Mouse (Mus musculus) embryonic facial prominence, embryonic 13.5 days (tissue): ENCODE data around the gene Gm2a. TPM values are rescaled to one million over a fixed set of nuclear protein-coding genes. Genes with fewer than 3 reads are reported as not detected.
A peak's percentile ranks its signal among the peaks of the same experiment; 100 is the strongest.
"Not testable (repeated sequence)": the region's sequence is repeated elsewhere in the genome, so short reads cannot be mapped to it uniquely, and the experiment has no call there.

Experiments used
- ATAC-seq: fragments of 200-750 bp; cut with Nextera tagmentation; 2 replicates; pipeline ENCODE4 v1.8.0; 2017; ENCODE audit warnings: low read depth; ENCODE audit not compliant: insufficient number of reproducible peaks, insufficient read depth, low FRiP score, low TSS enrichment
- H3K27ac ChIP-seq: fragments of 300-500 bp; sonication (generic); 2 replicates; pipeline ENCODE4 v1.5.1; 2015; ENCODE audit warnings: moderate library complexity, mild to moderate bottlenecking, inconsistent platforms
- H3K27me3 ChIP-seq: fragments of 300-500 bp; sonication (generic); 2 replicates; pipeline ENCODE4 v1.6.1; 2015; ENCODE audit warnings: mild to moderate bottlenecking, inconsistent platforms
- H3K36me3 ChIP-seq: fragments of 300-500 bp; sonication (generic); 2 replicates; pipeline ENCODE4 v1.6.1; 2015; ENCODE audit warnings: mild to moderate bottlenecking, inconsistent platforms
- H3K4me1 ChIP-seq: fragments of 300-500 bp; sonication (generic); 2 replicates; pipeline ENCODE4 v1.6.1; 2015; ENCODE audit warnings: inconsistent platforms
- H3K4me2 ChIP-seq: fragments of 300-500 bp; sonication (generic); 2 replicates; pipeline ENCODE4 v1.6.1; 2015; ENCODE audit warnings: moderate library complexity, mild to moderate bottlenecking, inconsistent platforms
- H3K4me3 ChIP-seq: fragments of 300-500 bp; sonication (generic); 2 replicates; pipeline ENCODE4 v1.5.1; 2015; ENCODE audit warnings: mild to moderate bottlenecking, inconsistent platforms
- H3K9ac ChIP-seq: fragments of 300-500 bp; sonication (generic); 2 replicates; pipeline ENCODE4 v1.6.1; 2015; ENCODE audit warnings: mild to moderate bottlenecking, inconsistent platforms
- H3K9me3 ChIP-seq: fragments of 300-500 bp; sonication (generic); 2 replicates; pipeline ENCODE4 v1.6.1; 2016; ENCODE audit warnings: inconsistent platforms
- WGBS: fragments of 180-500 bp; shearing (Covaris S2); methylation state at CpG from one replicate; pipeline ENCODE4 v1.1.7; 2015; ENCODE audit warnings: mixed read lengths; 5-methylcytosine and 5-hydroxymethylcytosine counted together
- polyA plus RNA-seq: library from polyadenylated mRNA; unstranded; fragments of >200 nt; fragmentation: Nextera tagmentation; extraction: Ambion mirVana; gene quantifications from 2 replicates; pipeline ENCODE4 v1.2.1, GENCODE M21; 2015

The Gm2a gene
- polyA plus RNA-seq, 1 experiment from 2014 or later, result 15.4 TPM

GRCm38 (mm10) chr11:55077331-55078231, 20.3 kb upstream of the Gm2a start, which contains the start of gene Ccdc69:
Gene Ccdc69, minus strand, starts transcription at chr11:55078131.
- peaks cover 24% of the 10 kb centered on the region for H3K27me3 ChIP-seq
- peak within 1 kb of the TSS; percentile 70 for H3K9ac ChIP-seq
- WGBS, result 1% methylated on average over 50 of the region's 50 CpGs
- 0 out of 2 replicates have a peak, but pooled peaks have one; percentile 37 for ATAC-seq
- peak within 1 kb of the TSS; percentile 95 for H3K4me2 ChIP-seq
- peak within 1 kb of the TSS; percentile 49 for H3K4me3 ChIP-seq
- H3K9me3 ChIP-seq, result no peaks in the 10 kb centered on the region
- H3K36me3 ChIP-seq, result no peaks in the 10 kb centered on the region
- no peak within 1 kb of the TSS for H3K27ac ChIP-seq
- H3K4me1 ChIP-seq, result peaks cover 16% of the 10 kb centered on the region

GRCm38 (mm10) chr11:55078502-55078901, 19.4 kb upstream of the Gm2a start:
- peaks cover 24% of the 10 kb centered on the region for H3K27me3 ChIP-seq
- 45% methylated on average over 3 of the region's 3 CpGs for WGBS
- no peaks in the 10 kb centered on the region for H3K9me3 ChIP-seq
- no peaks in the 10 kb centered on the region for H3K36me3 ChIP-seq
- H3K4me3 ChIP-seq, result peak overlapping the region; percentile 49; the same call in 1 of the 2 replicates
- no peak for ATAC-seq
- H3K9ac ChIP-seq, result no peak overlapping the region
- H3K4me1 ChIP-seq, result peaks cover 16% of the 10 kb centered on the region
- H3K4me2 ChIP-seq, result peak overlapping the region; percentile 95
- H3K27ac ChIP-seq, result no peak overlapping the region

GRCm38 (mm10) chr11:55079180-55079579, 18.7 kb upstream of the Gm2a start:
- H3K4me1 ChIP-seq, result peaks cover 16% of the 10 kb centered on the region
- H3K27ac ChIP-seq, result no peak overlapping the region
- H3K4me2 ChIP-seq, result no peak overlapping the region
- H3K9ac ChIP-seq, result no peak overlapping the region
- no peaks in the 10 kb centered on the region for H3K36me3 ChIP-seq
- no peaks in the 10 kb centered on the region for H3K9me3 ChIP-seq
- peaks cover 24% of the 10 kb centered on the region for H3K27me3 ChIP-seq
- no peak overlapping the region for H3K4me3 ChIP-seq
- no peak for ATAC-seq
- 89% methylated on average over 4 of the region's 4 CpGs for WGBS

GRCm38 (mm10) chr11:55081206-55081605, 16.7 kb upstream of the Gm2a start:
- peaks cover 16% of the 10 kb centered on the region for H3K4me1 ChIP-seq
- WGBS, result 89% methylated on average over 9 of the region's 9 CpGs
- H3K27ac ChIP-seq, result no peak overlapping the region

GRCm38 (mm10) chr11:55084629-55085028, 13.3 kb upstream of the Gm2a start:
- 76% methylated on average over 4 of the region's 4 CpGs for WGBS
- ATAC-seq, result no peak
- Histone ChIP-seq H3K4me3 (no peak overlapping the region), H3K9ac (no peak overlapping the region), H3K4me1 (no peaks in the 10 kb centered on the region), H3K9me3 (no peaks in the 10 kb centered on the region), H3K27ac (no peak overlapping the region), H3K27me3 (no peaks in the 10 kb centered on the region; the same call in 1 of the 2 replicates), H3K36me3 (no peaks in the 10 kb centered on the region), H3K4me2 (no peak overlapping the region)

More at GRCm38 (mm10) chr11:55081206-55081605, 16.7 kb upstream of the Gm2a start:
- Histone ChIP-seq H3K4me2 (no peak overlapping the region), H3K9ac (no peak overlapping the region), H3K36me3 (no peaks in the 10 kb centered on the region), H3K4me3 (no peak overlapping the region), H3K27me3 (peaks cover 24% of the 10 kb centered on the region), H3K9me3 (no peaks in the 10 kb centered on the region)
- no peak for ATAC-seq

- Histone ChIP-seq H3K27ac (no peak overlapping the region), H3K9me3 (no peaks in the 10 kb centered on the region), H3K4me1 (no peaks in the 10 kb centered on the region), H3K9ac (no peak overlapping the region), H3K36me3 (no peaks in the 10 kb centered on the region), H3K4me3 (no peak overlapping the region), H3K27me3 (no peaks in the 10 kb centered on the region; the same call in 1 of the 2 replicates), H3K4me2 (no peak overlapping the region)
- no peak for ATAC-seq
- WGBS, result 51% methylated on average over 5 of the region's 5 CpGs
Observed at GRCm38 (mm10) chr11:55085396-55085795, 12.5 kb upstream of the Gm2a start.

- 0 out of 2 replicates have a peak overlapping the region, but pooled peaks have one; percentile 2 for H3K9ac ChIP-seq
- ATAC-seq, result no peak
- H3K4me3 ChIP-seq, result no peak overlapping the region
- no peaks in the 10 kb centered on the region for H3K4me1 ChIP-seq
- no peaks in the 10 kb centered on the region; the same call in 1 of the 2 replicates for H3K27me3 ChIP-seq
- WGBS, result 4% methylated on average over 10 of the region's 10 CpGs
- H3K36me3 ChIP-seq, result no peaks in the 10 kb centered on the region
- H3K9me3 ChIP-seq, result no peaks in the 10 kb centered on the region
- peak overlapping the region; percentile 25; the same call in 1 of the 2 replicates for H3K4me2 ChIP-seq
- H3K27ac ChIP-seq, result no peak overlapping the region
Observed at GRCm38 (mm10) chr11:55087006-55087405, 10.9 kb upstream of the Gm2a start.

GRCm38 (mm10) chr11:55089892-55090291, 8.0 kb upstream of the Gm2a start:
- H3K36me3 ChIP-seq, result no peaks in the 10 kb centered on the region
- H3K4me3 ChIP-seq, result no peak overlapping the region
- no peak overlapping the region for H3K27ac ChIP-seq
- no peak overlapping the region for H3K9ac ChIP-seq
- no peaks in the 10 kb centered on the region; the same call in 1 of the 2 replicates for H3K27me3 ChIP-seq
- ATAC-seq, result no peak
- no peak overlapping the region for H3K4me2 ChIP-seq
- WGBS, result 70% methylated on average over 2 of the region's 2 CpGs
- no peaks in the 10 kb centered on the region for H3K9me3 ChIP-seq
- no peaks in the 10 kb centered on the region for H3K4me1 ChIP-seq

- Histone ChIP-seq H3K9ac (no peak overlapping the region), H3K9me3 (no peaks in the 10 kb centered on the region), H3K36me3 (no peaks in the 10 kb centered on the region), H3K4me2 (no peak overlapping the region), H3K4me3 (no peak overlapping the region), H3K27me3 (no peaks in the 10 kb centered on the region; the same call in 1 of the 2 replicates), H3K4me1 (0 out of 2 replicates have a peak, but pooled peaks cover under 1% of the 10 kb centered on the region), H3K27ac (no peak overlapping the region)
- no peak for ATAC-seq
- WGBS, result 82% methylated on average over 7 of the region's 7 CpGs
Observed at GRCm38 (mm10) chr11:55093096-55093495, 4.8 kb upstream of the Gm2a start.

GRCm38 (mm10) chr11:55096296-55096695, 1.6 kb upstream of the Gm2a start:
- not testable (repeated sequence) for H3K27me3 ChIP-seq, H3K4me2 ChIP-seq, H3K9me3 ChIP-seq, H3K27ac ChIP-seq, H3K9ac ChIP-seq, H3K36me3 ChIP-seq, H3K4me1 ChIP-seq, H3K4me3 ChIP-seq, ATAC-seq
- WGBS, result 78% methylated on average over 4 of the region's 4 CpGs

- 32% methylated on average over 11 of the region's 11 CpGs for WGBS
- Histone ChIP-seq H3K4me1 (peaks cover 7% of the 10 kb centered on the region; the same call in 1 of the 2 replicates), H3K9ac (peak overlapping the region; percentile 47; the same call in 1 of the 2 replicates), H3K4me3 (peak overlapping the region; percentile 61), H3K27ac (peak overlapping the region; percentile 74), H3K36me3 (no peaks in the 10 kb centered on the region), H3K9me3 (no peaks in the 10 kb centered on the region), H3K27me3 (no peaks in the 10 kb centered on the region), H3K4me2 (peak overlapping the region; percentile 84)
- ATAC-seq, result no peak
Observed at GRCm38 (mm10) chr11:55096731-55097462, 1.0 kb upstream of the Gm2a start.
